Mouse (Mus musculus) intestine, embryonic 15.5 days (tissue): ENCODE data around the gene Enox1. TPM values are rescaled to one million over a fixed set of nuclear protein-coding genes. Genes with fewer than 3 reads are reported as not detected.
A peak's percentile ranks its signal among the peaks of the same experiment; 100 is the strongest.

ENCODE experiments used
- ATAC-seq: fragments of 200-750 bp; cut with Nextera tagmentation; 2 replicates; pipeline ENCODE4 v1.8.0; 2017; ENCODE audit warnings: moderate TSS enrichment, moderate library complexity
- H3K27ac ChIP-seq: fragments of 300-500 bp; sonication (generic); 2 replicates; pipeline ENCODE4 v1.5.1; 2015; ENCODE audit warnings: mild to moderate bottlenecking, inconsistent platforms
- H3K27me3 ChIP-seq: fragments of 300-500 bp; sonication (generic); replicated peaks from 2 replicates; pipeline ENCODE4 v1.6.1; 2015; ENCODE audit warnings: inconsistent platforms
- H3K36me3 ChIP-seq: fragments of 300-500 bp; sonication (generic); 2 replicates; pipeline ENCODE4 v1.6.1; 2015; ENCODE audit warnings: inconsistent platforms
- H3K4me1 ChIP-seq: fragments of 300-500 bp; sonication (generic); replicated peaks from 2 replicates; pipeline ENCODE4 v1.6.1; 2015; ENCODE audit warnings: inconsistent platforms
- H3K4me2 ChIP-seq: fragments of 300-500 bp; sonication (generic); replicated peaks from 2 replicates; pipeline ENCODE4 v1.6.1; 2015; ENCODE audit warnings: mild to moderate bottlenecking, inconsistent platforms
- H3K4me3 ChIP-seq: fragments of 300-500 bp; sonication (generic); replicated peaks from 2 replicates; pipeline ENCODE4 v1.5.1; 2015; ENCODE audit warnings: inconsistent platforms
- H3K9ac ChIP-seq: fragments of 300-500 bp; sonication (generic); 2 replicates; pipeline ENCODE4 v1.6.1; 2015; ENCODE audit warnings: inconsistent platforms
- H3K9me3 ChIP-seq: fragments of 300-500 bp; sonication (generic); 2 replicates; pipeline ENCODE4 v1.6.1; 2016; ENCODE audit warnings: inconsistent platforms
- WGBS: fragments of 180-500 bp; shearing (Covaris S2); methylation state at CpG from one replicate; pipeline ENCODE4 v1.1.7; 2015; 5-methylcytosine and 5-hydroxymethylcytosine counted together
- polyA plus RNA-seq: library from polyadenylated mRNA; unstranded; fragments of >200 nt; fragmentation: Nextera tagmentation; extraction: Ambion mirVana; gene quantifications from 2 replicates; pipeline ENCODE4 v1.2.1, GENCODE M21; 2015

The Enox1 gene
- polyA plus RNA-seq, 1 experiment from 2014 or later: 6.3 TPM

DNA sequence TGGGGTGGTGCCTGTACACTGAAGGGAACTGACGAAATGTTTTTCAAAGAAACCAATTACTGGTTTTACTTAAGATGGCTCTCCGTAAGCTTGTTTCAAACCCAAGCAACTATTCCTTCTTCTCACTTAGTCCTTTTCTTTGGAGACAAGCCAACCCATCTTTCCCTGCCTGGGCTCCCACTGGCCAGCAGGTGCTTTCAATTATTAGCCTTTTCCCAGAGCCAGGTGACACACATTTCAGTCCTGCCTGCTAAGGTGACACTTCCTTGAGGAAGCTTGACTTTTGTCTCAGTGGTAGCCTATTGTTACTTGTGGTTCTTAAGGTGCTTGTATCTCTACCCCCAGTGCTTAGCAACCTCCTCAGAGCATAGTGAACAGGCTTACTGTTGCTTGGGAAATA is 231.3 kb downstream of the Enox1 start:
- WGBS: 93% methylated on average over 2 of the region's 2 CpGs

DNA sequence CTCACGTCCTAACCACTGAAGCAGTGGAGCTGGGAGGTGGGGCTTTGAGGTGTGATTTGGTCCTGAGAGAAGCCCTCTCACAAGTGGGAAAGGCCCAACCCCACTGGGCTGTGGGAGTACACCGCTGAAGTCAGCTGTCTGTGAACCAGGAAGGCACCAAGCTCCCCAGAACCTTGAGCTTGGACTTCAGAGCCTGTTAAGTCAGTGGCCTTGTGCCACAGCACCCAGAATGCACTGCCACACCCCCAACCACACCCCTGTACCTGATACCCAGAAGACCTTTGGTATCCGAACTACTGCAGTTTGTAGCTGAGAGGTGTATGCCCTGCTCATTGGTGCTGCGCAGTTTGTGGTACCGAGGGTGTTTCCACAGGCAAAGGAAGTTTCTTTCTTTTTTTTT is 232.7 kb downstream of the Enox1 start:
- no peak overlapping the region for H3K9ac ChIP-seq
- no peak overlapping the region for H3K4me2 ChIP-seq
- ATAC-seq: peak; percentile 91
- no peaks in the 10 kb centered on the region for H3K9me3 ChIP-seq
- no peaks in the 10 kb centered on the region for H3K36me3 ChIP-seq
- H3K4me3 ChIP-seq: no peak overlapping the region
- 73% methylated on average over 5 of the region's 5 CpGs for WGBS
- no peaks in the 10 kb centered on the region for H3K4me1 ChIP-seq
- no peaks in the 10 kb centered on the region for H3K27me3 ChIP-seq
- H3K27ac ChIP-seq: no peak overlapping the region

More for the DNA sequence above, 231.3 kb downstream of the Enox1 start:
- Histone ChIP-seq H3K4me3 (no peak overlapping the region), H3K9me3 (no peaks in the 10 kb centered on the region), H3K36me3 (no peaks in the 10 kb centered on the region), H3K4me2 (no peak overlapping the region), H3K9ac (no peak overlapping the region), H3K4me1 (no peaks in the 10 kb centered on the region), H3K27ac (no peak overlapping the region), H3K27me3 (no peaks in the 10 kb centered on the region)
- no peak for ATAC-seq

DNA sequence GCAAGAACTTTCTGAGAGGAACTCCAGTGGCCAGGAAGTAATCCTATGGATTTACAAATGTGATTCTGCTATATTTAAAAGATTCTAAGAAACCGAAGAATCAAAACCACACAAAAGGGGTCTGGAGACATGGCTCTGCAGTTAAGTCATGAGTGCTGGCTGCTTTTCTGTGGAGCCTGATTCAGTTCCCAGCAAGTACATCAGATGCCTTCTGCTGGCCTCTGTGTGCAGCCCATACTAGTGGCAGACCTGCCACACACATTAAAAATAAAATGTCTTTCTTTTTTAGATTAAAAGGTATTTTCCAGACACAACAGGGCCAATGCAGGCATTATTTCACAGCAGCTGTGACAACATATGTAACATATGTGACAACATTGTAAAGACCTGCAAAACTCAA is 235.9 kb downstream of the Enox1 start:
- Histone ChIP-seq H3K4me1 (no peaks in the 10 kb centered on the region), H3K4me3 (no peak overlapping the region), H3K36me3 (no peaks in the 10 kb centered on the region), H3K27ac (no peak overlapping the region), H3K4me2 (no peak overlapping the region), H3K27me3 (no peaks in the 10 kb centered on the region), H3K9me3 (no peaks in the 10 kb centered on the region), H3K9ac (no peak overlapping the region)
- WGBS: 78% methylated on average over 1 of the region's 1 CpGs
- ATAC-seq: no peak

DNA sequence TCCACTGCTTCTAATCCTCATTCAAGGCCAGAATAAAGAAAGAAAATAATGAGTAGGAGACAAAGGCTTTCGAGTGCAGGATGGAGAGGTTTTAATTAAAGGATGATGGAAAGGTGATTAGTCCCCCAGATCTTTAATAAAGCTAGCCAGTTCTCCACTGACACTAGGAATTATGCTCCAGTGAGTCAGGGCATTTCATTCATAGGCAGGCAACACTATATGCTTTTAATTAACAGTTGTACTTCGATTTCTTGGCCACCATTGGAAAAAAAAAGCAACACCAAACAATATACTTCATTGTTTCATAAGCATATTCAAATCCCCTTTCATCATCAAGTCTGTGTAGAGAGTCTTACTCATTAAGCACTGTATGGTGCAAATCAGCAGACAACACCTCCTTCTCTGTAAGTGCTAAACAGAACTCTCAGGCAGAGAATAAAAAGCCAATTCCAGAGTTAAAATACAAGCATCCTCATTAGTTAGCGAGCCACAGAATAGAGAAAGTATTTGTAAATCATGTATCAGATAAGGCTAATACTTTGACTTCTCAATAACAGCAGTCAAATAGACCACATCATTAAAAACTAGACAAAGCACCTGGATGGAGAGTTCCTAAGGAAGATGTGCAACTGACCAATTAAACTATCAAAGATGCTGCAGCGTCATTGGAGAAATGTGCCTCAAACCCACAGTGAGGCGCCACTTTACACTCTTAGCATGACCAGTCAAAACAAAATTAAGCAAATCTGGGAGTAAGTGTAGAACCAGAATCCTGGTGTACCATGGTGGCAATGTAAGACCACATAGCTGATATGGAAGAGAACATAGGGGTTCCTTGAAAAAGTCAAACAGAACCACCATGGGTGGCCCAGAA is 249.9 kb downstream of the Enox1 start:
- Histone ChIP-seq H3K4me1 (no peaks in the 10 kb centered on the region), H3K27me3 (no peaks in the 10 kb centered on the region), H3K9ac (no peak overlapping the region), H3K4me3 (no peak overlapping the region), H3K27ac (no peak overlapping the region), H3K36me3 (no peaks in the 10 kb centered on the region), H3K9me3 (no peaks in the 10 kb centered on the region), H3K4me2 (no peak overlapping the region)
- no peak for ATAC-seq
- WGBS: 85% methylated on average over 5 of the region's 5 CpGs

DNA sequence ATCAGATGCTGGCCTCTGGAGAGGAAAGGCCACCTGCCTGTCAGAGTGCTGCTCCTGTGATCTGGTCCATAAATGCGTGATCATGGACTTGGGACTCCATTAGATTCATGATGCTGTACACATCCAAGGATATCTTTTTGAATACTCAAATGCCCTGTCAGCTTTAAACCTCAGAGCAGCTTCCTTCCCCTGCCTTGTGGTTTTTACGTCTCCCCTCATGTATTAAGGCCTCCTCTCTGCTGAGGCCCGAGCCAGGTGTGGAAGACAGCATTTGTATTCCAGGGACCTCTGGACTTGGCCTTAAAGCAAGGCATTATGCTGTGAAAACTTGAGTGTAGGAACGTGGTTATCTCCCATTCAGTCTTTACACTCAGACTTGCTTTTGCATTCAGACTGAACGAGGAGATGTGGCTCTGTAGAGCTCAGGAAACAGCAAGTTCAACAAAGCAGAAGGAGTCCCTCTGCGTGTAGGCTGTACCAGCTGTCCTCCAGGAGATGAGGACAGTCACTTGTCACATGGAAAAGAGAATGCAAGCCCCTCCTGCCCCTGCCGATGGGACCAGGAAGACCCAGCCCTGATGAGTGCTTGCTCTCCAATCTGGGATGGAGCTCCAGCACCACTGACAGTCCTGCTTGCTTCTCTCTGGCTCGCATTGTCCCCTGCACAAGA is 252.8 kb downstream of the Enox1 start:
- ATAC-seq: no peak
- Histone ChIP-seq H3K9me3 (no peaks in the 10 kb centered on the region), H3K9ac (no peak overlapping the region), H3K27me3 (no peaks in the 10 kb centered on the region), H3K4me2 (no peak overlapping the region), H3K27ac (no peak overlapping the region), H3K36me3 (no peaks in the 10 kb centered on the region), H3K4me1 (no peaks in the 10 kb centered on the region), H3K4me3 (no peak overlapping the region)
- WGBS: 85% methylated on average over 8 of the region's 8 CpGs

DNA sequence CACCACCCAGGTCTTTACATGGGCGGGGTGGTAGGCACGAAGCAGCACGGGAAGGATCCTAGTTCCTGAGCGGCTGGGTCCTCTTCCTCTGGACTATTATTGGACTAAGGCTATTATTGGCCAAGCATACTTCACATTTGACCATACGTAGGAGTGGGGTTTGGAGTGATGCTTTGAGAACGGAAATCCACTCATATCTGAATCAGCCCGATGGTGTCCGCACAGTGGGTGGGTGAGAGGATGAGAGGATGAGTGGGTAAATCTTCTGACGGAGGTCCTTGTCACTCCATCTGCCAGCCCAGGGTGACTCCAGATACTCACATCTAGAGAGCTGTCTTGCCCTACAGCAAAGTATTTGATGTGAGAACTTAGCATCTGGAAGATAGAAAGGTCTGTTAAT is 253.8 kb downstream of the Enox1 start:
- H3K4me1 ChIP-seq: no peaks in the 10 kb centered on the region
- no peaks in the 10 kb centered on the region for H3K9me3 ChIP-seq
- no peak overlapping the region for H3K4me2 ChIP-seq
- 95% methylated on average over 9 of the region's 9 CpGs for WGBS
- H3K4me3 ChIP-seq: no peak overlapping the region
- no peak overlapping the region for H3K27ac ChIP-seq
- H3K27me3 ChIP-seq: no peaks in the 10 kb centered on the region
- no peak overlapping the region for H3K9ac ChIP-seq
- no peaks in the 10 kb centered on the region for H3K36me3 ChIP-seq
- no peak for ATAC-seq

DNA sequence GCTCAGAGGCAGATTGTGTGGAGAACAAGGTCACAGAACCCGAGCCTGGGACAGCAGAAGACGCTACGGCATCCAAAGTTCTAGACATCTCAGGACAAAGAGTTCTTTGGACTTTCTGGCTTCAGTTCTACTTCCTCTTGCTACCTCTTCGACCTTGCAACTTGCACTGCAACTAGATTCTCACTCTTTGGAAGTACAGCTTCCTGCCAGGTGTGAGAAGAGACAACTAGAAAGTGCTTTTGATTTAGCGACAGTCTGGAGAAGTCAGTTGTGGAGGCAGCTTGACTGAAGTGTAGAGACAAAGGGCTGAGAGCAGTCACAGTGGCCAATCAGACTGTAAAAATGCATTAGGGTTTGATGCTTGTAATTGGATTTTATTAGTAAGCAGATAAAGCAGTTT is 256.5 kb downstream of the Enox1 start:
- no peaks in the 10 kb centered on the region for H3K9me3 ChIP-seq
- WGBS: 81% methylated on average over 5 of the region's 5 CpGs
- no peak overlapping the region for H3K27ac ChIP-seq
- no peak for ATAC-seq
- H3K9ac ChIP-seq: no peak overlapping the region
- no peaks in the 10 kb centered on the region for H3K36me3 ChIP-seq
- H3K4me2 ChIP-seq: no peak overlapping the region
- H3K4me3 ChIP-seq: no peak overlapping the region
- no peaks in the 10 kb centered on the region for H3K27me3 ChIP-seq
- no peaks in the 10 kb centered on the region for H3K4me1 ChIP-seq

DNA sequence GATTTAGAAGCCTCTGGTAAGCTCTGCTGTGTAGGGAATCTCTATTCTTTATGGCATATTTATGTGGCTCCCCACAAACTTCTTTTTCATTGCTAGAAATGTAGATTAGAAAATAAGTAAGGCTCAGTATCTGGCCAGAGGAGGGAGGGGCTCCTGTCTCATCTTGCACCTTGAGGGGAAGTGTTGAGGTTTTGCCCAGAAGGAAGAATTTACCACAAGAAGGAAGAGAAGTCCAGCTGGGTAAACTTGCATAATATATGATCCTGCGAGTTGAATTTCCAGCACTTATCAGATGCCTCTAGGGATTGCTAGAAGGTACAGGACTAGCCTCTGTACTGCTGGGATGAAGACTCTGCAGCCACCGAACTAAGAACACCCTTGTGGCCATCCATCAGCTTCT is 259.8 kb downstream of the Enox1 start:
- Histone ChIP-seq H3K27ac (no peak overlapping the region), H3K27me3 (no peaks in the 10 kb centered on the region), H3K4me3 (no peak overlapping the region), H3K4me1 (no peaks in the 10 kb centered on the region), H3K4me2 (no peak overlapping the region), H3K9ac (no peak overlapping the region), H3K36me3 (no peaks in the 10 kb centered on the region), H3K9me3 (no peaks in the 10 kb centered on the region)
- 73% methylated on average over 2 of the region's 2 CpGs for WGBS
- ATAC-seq: no peak

DNA sequence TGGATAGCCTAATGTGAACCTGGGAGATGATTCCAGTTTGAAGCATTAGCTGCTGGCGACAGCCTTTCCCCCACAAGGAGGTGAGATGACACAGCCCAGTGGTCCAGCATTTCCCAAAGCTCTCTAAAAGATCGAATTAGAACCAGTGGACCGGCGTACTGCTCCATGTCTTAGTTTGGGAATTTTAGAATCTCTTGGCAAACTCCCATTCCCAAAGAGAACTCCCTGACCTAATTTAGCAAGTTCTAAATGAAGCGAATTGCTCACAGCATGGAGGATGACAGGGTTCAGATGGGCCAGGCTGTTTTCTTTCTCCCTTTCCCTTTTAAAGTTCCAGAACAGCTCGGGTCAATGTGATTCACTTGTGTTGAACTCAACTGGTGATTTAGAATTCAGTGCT is 264.5 kb downstream of the Enox1 start:
- no peak overlapping the region for H3K4me3 ChIP-seq
- WGBS: 72% methylated on average over 6 of the region's 6 CpGs
- no peak for ATAC-seq

DNA sequence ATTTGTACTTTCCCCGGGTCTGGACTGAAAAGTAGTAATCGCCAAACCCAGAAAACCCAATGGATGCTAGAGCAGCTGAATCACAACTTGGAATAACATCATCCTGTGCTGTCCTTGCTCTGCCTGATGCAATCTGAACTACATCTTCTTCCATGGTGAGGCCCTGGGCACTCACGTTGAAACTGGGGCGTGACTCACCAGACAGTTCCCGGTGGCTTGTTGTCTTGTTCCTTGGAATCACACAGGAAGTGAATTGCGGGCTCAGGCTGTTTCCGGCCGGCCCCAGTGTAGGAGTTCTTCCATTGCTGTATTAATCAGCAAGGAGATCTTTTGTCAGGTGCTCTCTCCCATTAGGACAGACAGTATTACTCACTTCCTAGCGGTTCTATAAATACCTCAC is 266.6 kb downstream of the Enox1 start:
- no peak for ATAC-seq
- H3K4me1 ChIP-seq: no peaks in the 10 kb centered on the region
- no peaks in the 10 kb centered on the region for H3K36me3 ChIP-seq
- no peak overlapping the region for H3K4me3 ChIP-seq
- no peaks in the 10 kb centered on the region for H3K27me3 ChIP-seq
- no peak overlapping the region for H3K9ac ChIP-seq
- WGBS: 75% methylated on average over 9 of the region's 9 CpGs
- H3K27ac ChIP-seq: no peak overlapping the region
- no peak overlapping the region for H3K4me2 ChIP-seq
- H3K9me3 ChIP-seq: no peaks in the 10 kb centered on the region

More for the DNA sequence above, 264.5 kb downstream of the Enox1 start:
- Histone ChIP-seq H3K9me3 (no peaks in the 10 kb centered on the region), H3K4me2 (no peak overlapping the region), H3K4me1 (no peaks in the 10 kb centered on the region), H3K9ac (no peak overlapping the region), H3K36me3 (no peaks in the 10 kb centered on the region), H3K27me3 (no peaks in the 10 kb centered on the region), H3K27ac (no peak overlapping the region)

DNA sequence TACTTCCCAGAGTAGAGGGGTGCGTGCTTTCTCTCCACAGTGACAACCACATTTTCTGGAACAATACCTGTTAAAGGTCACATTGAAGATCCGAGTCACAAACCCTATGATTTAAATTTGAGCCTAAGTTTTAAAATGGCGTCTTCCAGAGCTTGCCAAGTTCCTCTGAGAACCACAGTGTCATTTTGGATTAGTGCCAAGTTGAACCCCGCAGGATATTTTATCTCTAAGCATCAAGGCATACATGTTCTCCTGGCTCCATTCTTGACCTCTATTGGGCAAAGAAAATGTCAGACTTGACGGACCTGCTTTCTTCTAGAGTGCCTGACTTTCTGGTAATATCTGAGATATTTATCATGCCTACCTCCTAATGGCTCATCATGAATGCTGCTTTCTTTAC is 282.9 kb downstream of the Enox1 start:
- WGBS: 71% methylated on average over 5 of the region's 5 CpGs
- H3K27me3 ChIP-seq: no peaks in the 10 kb centered on the region
- ATAC-seq: no peak
- H3K9ac ChIP-seq: no peak overlapping the region
- H3K4me3 ChIP-seq: no peak overlapping the region
- H3K9me3 ChIP-seq: no peaks in the 10 kb centered on the region
- no peaks in the 10 kb centered on the region for H3K36me3 ChIP-seq
- H3K4me2 ChIP-seq: no peak overlapping the region
- H3K4me1 ChIP-seq: no peaks in the 10 kb centered on the region
- H3K27ac ChIP-seq: no peak overlapping the region

DNA sequence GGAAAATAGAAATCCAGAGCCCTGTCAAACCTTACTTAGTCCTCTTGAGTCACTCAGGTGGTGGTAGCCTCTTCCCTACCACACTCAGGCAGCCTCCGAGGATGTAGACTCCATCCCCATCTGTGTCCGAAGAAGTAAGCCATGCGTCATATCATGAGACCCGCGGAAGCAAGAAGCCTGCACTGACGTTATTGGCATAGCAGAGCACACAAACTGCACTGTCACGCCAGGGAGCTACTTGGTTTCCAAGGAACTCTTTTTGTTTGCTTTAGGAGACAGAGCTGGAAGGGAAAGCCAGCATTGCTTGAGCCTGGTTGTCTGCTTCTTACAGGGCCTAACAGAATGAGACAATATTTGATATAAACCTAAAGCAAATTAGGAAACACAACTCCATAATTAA is 284.2 kb downstream of the Enox1 start:
- Histone ChIP-seq H3K4me1 (no peaks in the 10 kb centered on the region), H3K9ac (no peak overlapping the region), H3K4me3 (no peak overlapping the region), H3K27me3 (no peaks in the 10 kb centered on the region), H3K36me3 (no peaks in the 10 kb centered on the region), H3K27ac (no peak overlapping the region), H3K9me3 (no peaks in the 10 kb centered on the region), H3K4me2 (no peak overlapping the region)
- no peak for ATAC-seq
- 57% methylated on average over 7 of the region's 7 CpGs for WGBS

DNA sequence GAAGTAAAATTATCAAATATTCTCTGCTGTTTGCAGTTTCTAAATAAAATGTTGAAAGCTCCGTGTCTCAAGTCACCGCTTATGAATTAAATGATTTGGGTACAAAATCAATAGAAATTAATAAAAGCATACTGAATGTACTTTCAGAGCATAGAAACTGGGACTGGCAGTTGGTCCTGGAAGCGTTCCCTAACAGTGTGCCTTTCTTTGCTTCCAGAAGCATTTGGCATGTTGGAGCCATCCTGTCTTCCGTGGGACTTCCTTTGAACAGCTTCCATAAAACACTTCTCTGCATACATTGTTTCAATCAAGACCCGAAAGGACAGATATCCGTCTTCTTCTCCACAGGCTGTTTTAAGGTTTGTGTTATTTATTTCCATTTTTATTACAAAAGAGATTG is 285.0 kb downstream of the Enox1 start:
- WGBS: 89% methylated on average over 6 of the region's 6 CpGs
- Histone ChIP-seq H3K4me3 (no peak overlapping the region), H3K9me3 (no peaks in the 10 kb centered on the region), H3K4me1 (no peaks in the 10 kb centered on the region), H3K27me3 (no peaks in the 10 kb centered on the region), H3K4me2 (no peak overlapping the region), H3K9ac (no peak overlapping the region), H3K27ac (no peak overlapping the region), H3K36me3 (no peaks in the 10 kb centered on the region)
- ATAC-seq: no peak
